Comparison of ENCODE assay signal across 7 mouse cellular contexts in genomic region chr4:44167397-44168121, GRCm38 (mm10).
DNase-seq lines count a peak whose midpoint lies in the region; ATAC-seq lines count a peak whose summit lies in the region.

No protein-coding gene starts in this region.

- WGBS in intestine, embryonic 16.5 days = under 1% methylated on average over 83 of the region's 95 CpGs
- under 1% methylated on average over 76 of the region's 95 CpGs for WGBS in midbrain, embryonic 11.5 days

- peak overlapping the region; percentile 55 for H3K4me2 ChIP-seq in intestine, embryonic 16.5 days (ENCODE audit: low read depth, low read length)
- peak overlapping the region; percentile 63 for H3K4me2 ChIP-seq in midbrain, embryonic 11.5 days

- H3K27ac ChIP-seq in intestine, embryonic 16.5 days (ENCODE audit: low read length) = peak overlapping the region; percentile 98
- peak overlapping the region; percentile 99 for H3K27ac ChIP-seq in midbrain, embryonic 11.5 days (ENCODE audit: low read depth, low read length)

- H3K27me3 ChIP-seq in intestine, embryonic 16.5 days (replicated peaks; ENCODE audit: control insufficient read depth, insufficient read depth, low read length) = no peaks in the 10 kb centered on the region
- no peaks in the 10 kb centered on the region for H3K27me3 ChIP-seq in midbrain, embryonic 11.5 days (ENCODE audit: control insufficient read depth, insufficient read depth, low read length)

- peak overlapping the region; percentile 87 for H3K9ac ChIP-seq in intestine, embryonic 16.5 days (ENCODE audit: low read depth, low read length)
- peak overlapping the region; percentile 97 for H3K9ac ChIP-seq in midbrain, embryonic 11.5 days (ENCODE audit: low read length)

- no peaks in the 10 kb centered on the region for H3K9me3 ChIP-seq in intestine, embryonic 16.5 days (ENCODE audit: control insufficient read depth, low read length)
- H3K9me3 ChIP-seq in midbrain, embryonic 11.5 days (ENCODE audit: control insufficient read depth, low read length) = no peaks in the 10 kb centered on the region

- DNase-seq in adrenal gland, adult 18-20 months (ENCODE audit: low spot score in 2 of 2) = peak; percentile 77 to 79
- peak; percentile 96 for DNase-seq in embryo, embryonic 11 days
- DNase-seq in gastrocnemius, postnatal 4 days (ENCODE audit: low spot score in 2 of 2) = peak; percentile 72 to 80
- peak; percentile 77 to 85 for DNase-seq in left cerebral cortex, postnatal 36 days (ENCODE audit: low spot score in 2 of 2)
- peak; percentile 99 for DNase-seq in midbrain, embryonic 11.5 days (ENCODE audit: low spot score, missing footprints)
- DNase-seq in skeletal muscle tissue, adult 2 months (ENCODE audit: low read depth, low spot score) = peak; percentile 82

- intact Hi-C loops in left cerebral cortex, postnatal 36 days (cut with DNase I) = loop anchor here (2.0 kb wide), 1 partner anchor 65 kb away; the partner anchor contains the start of gene Rnf38

- peaks cover 22% of the 10 kb centered on the region for H3K4me1 ChIP-seq in intestine, embryonic 16.5 days (ENCODE audit: control insufficient read depth, insufficient read depth, low read length)
- H3K4me1 ChIP-seq in midbrain, embryonic 11.5 days (ENCODE audit: control insufficient read depth, insufficient read depth, low read length) = peaks cover 22% of the 10 kb centered on the region

- H3K36me3 ChIP-seq in intestine, embryonic 16.5 days (ENCODE audit: control insufficient read depth, insufficient read depth, low read length) = no peaks in the 10 kb centered on the region
- H3K36me3 ChIP-seq in midbrain, embryonic 11.5 days (ENCODE audit: control insufficient read depth, insufficient read depth, low read length) = no peaks in the 10 kb centered on the region

- peak overlapping the region; percentile 84 for H3K4me3 ChIP-seq in intestine, embryonic 16.5 days (ENCODE audit: low read length)
- peak overlapping the region; percentile 77 for H3K4me3 ChIP-seq in midbrain, embryonic 11.5 days (ENCODE audit: low read depth, low read length)

- peak; percentile 94 for ATAC-seq in intestine, embryonic 16.5 days
- peak; percentile 92 for ATAC-seq in midbrain, embryonic 11.5 days (ENCODE audit: low FRiP score)

Comparison
In these comparisons a context has a peak if more than half of its experiments do, and no peak if none do; other contexts are left out.
1. Peak in every context shown above with its lines: DNase-seq, ATAC-seq, H3K4me3 ChIP-seq and H3K27ac ChIP-seq.